Mouse (Mus musculus) megakaryocyte, embryonic 14.5 days (primary cell): ENCODE data around the gene Fut9. TPM values are rescaled to one million over a fixed set of nuclear protein-coding genes. Genes with fewer than 3 reads are reported as not detected.

Experiments
- H3K27me3 ChIP-seq: replicated peaks from 2 replicates; pipeline ENCODE3; 2012; ENCODE audit warnings: inconsistent platforms
- H3K36me3 ChIP-seq: replicated peaks from 2 replicates; pipeline ENCODE3; 2012; ENCODE audit warnings: low read length, inconsistent platforms, mixed read lengths
- H3K4me1 ChIP-seq: 2 replicates; pipeline ENCODE4 v1.6.1; 2012; ENCODE audit warnings: inconsistent platforms
- H3K4me3 ChIP-seq: replicated peaks from 2 replicates; pipeline ENCODE3; 2012; ENCODE audit warnings: moderate library complexity, mild to moderate bottlenecking, inconsistent platforms
- H3K9me3 ChIP-seq: 2 replicates; pipeline ENCODE4 v1.6.1; 2012; ENCODE audit warnings: inconsistent platforms
- FLI1 ChIP-seq: IDR thresholded peaks from 2 replicates; pipeline ENCODE4 v1.6.1; 2012; ENCODE audit warnings: low read length, inconsistent platforms, mixed read lengths
- GATA1 ChIP-seq: IDR thresholded peaks from 3 replicates; pipeline ENCODE4 v1.6.1; 2012; ENCODE audit warnings: mixed read lengths, low read length, inconsistent platforms, borderline replicate concordance
- polyA plus RNA-seq: library from polyadenylated mRNA; stranded (reverse); fragments of >175 nt; gene quantifications from 2 replicates; pipeline ENCODE4 v1.2.3, GENCODE M21; 2012; ENCODE audit warnings: low replicate concordance; ENCODE audit not compliant: insufficient read depth

Gene Fut9
- polyA plus RNA-seq, 1 experiment, result not detected

DNA sequence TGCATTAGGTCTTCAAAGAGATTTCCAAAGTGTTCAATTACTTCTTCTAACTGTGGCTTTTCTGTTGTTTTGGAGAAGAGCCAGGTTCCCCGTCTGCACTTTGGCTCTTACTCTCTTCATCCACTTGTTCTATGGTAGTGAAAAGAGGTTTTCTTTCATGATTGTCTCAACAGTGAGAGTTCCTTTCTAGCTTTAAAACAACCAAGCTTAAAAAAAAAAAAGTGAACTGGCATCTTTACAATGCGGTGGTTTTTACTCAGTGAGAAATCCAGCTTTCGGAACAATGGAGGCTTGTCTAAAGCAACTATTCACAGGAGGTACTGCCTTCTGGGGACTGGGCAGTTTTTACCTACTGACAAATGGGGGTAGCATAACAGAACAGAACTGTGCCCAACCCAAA is 31.4 kb downstream of the Fut9 start:
- H3K4me3 ChIP-seq, result no peak overlapping the region
- H3K4me1 ChIP-seq, result no peaks in the 10 kb centered on the region
- H3K9me3 ChIP-seq, result 0 out of 2 replicates have a peak, but pooled peaks cover 3% of the 10 kb centered on the region
- H3K36me3 ChIP-seq, result no peaks in the 10 kb centered on the region
- no peak for TF ChIP-seq GATA1
- TF ChIP-seq FLI1, result no peak
- H3K27me3 ChIP-seq, result no peaks in the 10 kb centered on the region

GRCm38 (mm10) chr4:25763091-25763490 is 37.0 kb downstream of the Fut9 start:
- Histone ChIP-seq H3K4me1 (no peaks in the 10 kb centered on the region), H3K27me3 (no peaks in the 10 kb centered on the region), H3K36me3 (no peaks in the 10 kb centered on the region), H3K9me3 (no peaks in the 10 kb centered on the region), H3K4me3 (no peak overlapping the region)
- TF ChIP-seq GATA1 (no peak), FLI1 (no peak)

GRCm38 (mm10) chr4:25757909-25758548 is 42.0 kb downstream of the Fut9 start:
- H3K4me1 ChIP-seq, result no peaks in the 10 kb centered on the region
- H3K27me3 ChIP-seq, result no peaks in the 10 kb centered on the region
- H3K4me3 ChIP-seq, result no peak overlapping the region
- TF ChIP-seq FLI1 (no peak), GATA1 (no peak)
- 0 out of 2 replicates have a peak, but pooled peaks cover 4% of the 10 kb centered on the region for H3K9me3 ChIP-seq
- H3K36me3 ChIP-seq, result no peaks in the 10 kb centered on the region

GRCm38 (mm10) chr4:25741553-25741952 is 58.5 kb downstream of the Fut9 start:
- TF ChIP-seq FLI1, result no peak
- TF ChIP-seq GATA1, result no peak
- H3K4me3 ChIP-seq, result no peak overlapping the region
- H3K4me1 ChIP-seq, result no peaks in the 10 kb centered on the region
- H3K27me3 ChIP-seq, result no peaks in the 10 kb centered on the region
- no peaks in the 10 kb centered on the region for H3K9me3 ChIP-seq
- no peaks in the 10 kb centered on the region for H3K36me3 ChIP-seq

DNA sequence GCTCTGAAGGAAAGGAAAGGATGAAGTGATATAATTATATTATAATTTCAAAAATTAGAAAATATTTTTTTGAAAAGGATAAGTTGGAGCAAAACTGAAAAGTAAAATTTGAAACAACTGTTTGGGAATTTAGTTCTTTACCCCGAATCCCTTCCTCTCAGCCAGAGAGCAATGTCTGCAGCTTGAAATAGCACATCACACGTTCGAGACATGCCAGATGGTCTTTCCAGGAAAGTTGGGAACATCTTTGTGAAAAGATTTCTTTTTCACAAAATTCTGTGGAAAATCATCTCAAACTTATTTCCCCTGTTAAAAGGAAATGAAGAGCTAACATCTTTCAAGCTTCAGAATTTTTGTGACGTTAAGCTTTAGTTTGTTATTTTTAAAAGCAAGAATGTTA is 61.3 kb downstream of the Fut9 start:
- H3K36me3 ChIP-seq, result no peaks in the 10 kb centered on the region
- no peak for TF ChIP-seq FLI1
- no peak for TF ChIP-seq GATA1
- H3K4me3 ChIP-seq, result no peak overlapping the region
- no peaks in the 10 kb centered on the region for H3K4me1 ChIP-seq
- no peaks in the 10 kb centered on the region for H3K27me3 ChIP-seq
- no peaks in the 10 kb centered on the region for H3K9me3 ChIP-seq

DNA sequence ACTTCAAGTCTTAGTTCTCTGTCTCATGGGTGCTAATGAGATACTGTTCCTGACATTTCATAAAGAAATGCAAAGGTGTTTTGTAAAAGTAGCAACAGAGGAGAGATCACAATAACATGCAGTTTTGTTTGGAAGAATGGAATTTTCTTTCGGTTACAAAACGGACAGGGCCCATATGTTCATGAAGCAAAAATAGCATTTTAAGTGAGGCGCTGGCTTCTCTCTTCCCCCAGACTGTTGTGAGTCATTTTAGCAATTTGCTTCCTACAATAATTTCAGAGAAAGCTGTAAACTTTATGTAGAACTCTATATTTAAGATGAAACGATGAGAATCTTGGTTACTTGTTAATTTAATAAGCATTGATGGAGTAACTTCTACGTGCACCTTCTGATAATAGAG is 78.5 kb downstream of the Fut9 start:
- no peak for TF ChIP-seq GATA1
- no peak for TF ChIP-seq FLI1
- H3K36me3 ChIP-seq, result no peaks in the 10 kb centered on the region
- H3K4me1 ChIP-seq, result no peaks in the 10 kb centered on the region
- no peaks in the 10 kb centered on the region for H3K9me3 ChIP-seq
- H3K27me3 ChIP-seq, result no peaks in the 10 kb centered on the region
- H3K4me3 ChIP-seq, result no peak overlapping the region

DNA sequence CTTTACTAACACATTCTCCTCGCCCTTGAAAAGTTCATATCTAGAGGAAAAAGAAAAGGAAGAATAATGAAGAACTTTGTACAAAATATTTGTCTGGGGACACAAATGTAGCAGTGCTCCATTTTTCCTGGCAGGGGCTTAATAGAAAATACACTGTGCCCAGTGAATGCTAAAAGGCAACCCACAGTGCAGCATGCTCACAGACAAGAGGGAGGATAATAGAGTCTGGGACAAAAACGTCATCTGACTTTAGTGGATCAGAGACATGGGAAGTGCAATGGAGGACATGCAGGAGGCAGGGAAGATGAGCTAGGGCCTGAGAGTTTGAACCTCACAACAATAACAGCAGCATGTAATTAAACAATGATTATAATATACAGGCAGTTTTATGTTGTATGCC is 86.1 kb downstream of the Fut9 start:
- Histone ChIP-seq H3K27me3 (no peaks in the 10 kb centered on the region), H3K36me3 (no peaks in the 10 kb centered on the region), H3K4me3 (no peak overlapping the region), H3K9me3 (0 out of 2 replicates have a peak, but pooled peaks cover 3% of the 10 kb centered on the region), H3K4me1 (no peaks in the 10 kb centered on the region)
- TF ChIP-seq GATA1 (no peak), FLI1 (no peak)

DNA sequence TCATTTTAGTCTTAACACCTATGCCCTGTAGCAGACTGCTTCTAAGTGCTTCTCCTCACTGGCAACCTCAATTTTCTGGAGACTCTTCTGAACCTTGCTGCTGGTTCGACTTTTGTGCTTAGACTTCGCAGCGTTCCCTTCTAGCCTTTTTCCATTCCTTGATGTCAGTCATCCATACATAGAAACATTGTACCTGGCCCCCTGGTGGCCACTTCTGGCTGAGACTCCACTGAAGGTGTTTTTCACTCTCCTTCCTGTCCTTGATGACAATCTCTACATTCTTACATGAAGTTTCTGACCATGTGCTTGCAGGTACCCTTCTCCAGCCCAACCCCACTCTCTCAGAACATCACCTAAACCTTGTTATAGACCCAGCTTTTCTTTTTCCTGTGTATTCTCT is 115.1 kb downstream of the Fut9 start:
- TF ChIP-seq GATA1, result no peak
- no peak for TF ChIP-seq FLI1
- no peak overlapping the region for H3K4me3 ChIP-seq

GRCm38 (mm10) chr4:25664196-25664595 is 135.8 kb downstream of the Fut9 start:
- Histone ChIP-seq H3K9me3 (peaks cover 13% of the 10 kb centered on the region), H3K4me1 (no peaks in the 10 kb centered on the region), H3K4me3 (no peak overlapping the region), H3K36me3 (no peaks in the 10 kb centered on the region), H3K27me3 (no peaks in the 10 kb centered on the region)
- TF ChIP-seq GATA1, result no peak
- no peak for TF ChIP-seq FLI1

More for the DNA sequence above, 115.1 kb downstream of the Fut9 start:
- Histone ChIP-seq H3K4me1 (no peaks in the 10 kb centered on the region), H3K36me3 (no peaks in the 10 kb centered on the region), H3K27me3 (no peaks in the 10 kb centered on the region), H3K9me3 (no peaks in the 10 kb centered on the region; the same call in 1 of the 2 replicates)

GRCm38 (mm10) chr4:25661204-25661727 is 138.8 kb downstream of the Fut9 start:
- peaks cover 8% of the 10 kb centered on the region for H3K9me3 ChIP-seq
- H3K27me3 ChIP-seq, result no peaks in the 10 kb centered on the region
- H3K36me3 ChIP-seq, result no peaks in the 10 kb centered on the region
- H3K4me1 ChIP-seq, result no peaks in the 10 kb centered on the region
- no peak for TF ChIP-seq FLI1
- no peak for TF ChIP-seq GATA1
- H3K4me3 ChIP-seq, result no peak overlapping the region
